Mouse (Mus musculus): ENCODE results near the gene Afp.

The Afp gene

DNA sequence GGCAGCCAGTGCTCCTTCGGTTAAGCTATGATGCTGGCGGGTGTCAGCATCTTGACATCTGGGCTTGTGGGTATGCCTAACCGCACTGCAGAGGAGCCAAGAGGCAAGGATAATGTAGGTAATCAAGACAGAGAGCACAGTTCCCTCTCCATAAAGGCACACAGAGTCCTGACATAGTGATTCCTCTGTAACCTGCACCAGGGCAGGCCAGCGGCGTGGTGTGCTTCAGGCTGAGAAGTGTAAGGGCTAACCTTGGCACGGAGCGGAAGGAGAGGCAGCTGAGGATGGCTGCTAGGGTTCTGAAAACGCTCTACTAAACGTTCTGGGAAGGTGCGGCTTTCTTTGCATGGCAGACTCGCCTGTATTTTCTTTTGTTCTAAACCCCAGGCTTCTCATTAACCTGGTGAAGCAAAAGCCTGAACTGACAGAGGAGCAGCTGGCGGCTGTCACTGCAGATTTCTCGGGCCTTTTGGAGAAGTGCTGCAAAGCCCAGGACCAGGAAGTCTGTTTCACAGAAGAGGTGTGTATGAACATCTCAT lies 16.9 kb downstream of the Afp start:
- no peak for DNase-seq (ENCODE audit: low read depth, low spot score)

DNA sequence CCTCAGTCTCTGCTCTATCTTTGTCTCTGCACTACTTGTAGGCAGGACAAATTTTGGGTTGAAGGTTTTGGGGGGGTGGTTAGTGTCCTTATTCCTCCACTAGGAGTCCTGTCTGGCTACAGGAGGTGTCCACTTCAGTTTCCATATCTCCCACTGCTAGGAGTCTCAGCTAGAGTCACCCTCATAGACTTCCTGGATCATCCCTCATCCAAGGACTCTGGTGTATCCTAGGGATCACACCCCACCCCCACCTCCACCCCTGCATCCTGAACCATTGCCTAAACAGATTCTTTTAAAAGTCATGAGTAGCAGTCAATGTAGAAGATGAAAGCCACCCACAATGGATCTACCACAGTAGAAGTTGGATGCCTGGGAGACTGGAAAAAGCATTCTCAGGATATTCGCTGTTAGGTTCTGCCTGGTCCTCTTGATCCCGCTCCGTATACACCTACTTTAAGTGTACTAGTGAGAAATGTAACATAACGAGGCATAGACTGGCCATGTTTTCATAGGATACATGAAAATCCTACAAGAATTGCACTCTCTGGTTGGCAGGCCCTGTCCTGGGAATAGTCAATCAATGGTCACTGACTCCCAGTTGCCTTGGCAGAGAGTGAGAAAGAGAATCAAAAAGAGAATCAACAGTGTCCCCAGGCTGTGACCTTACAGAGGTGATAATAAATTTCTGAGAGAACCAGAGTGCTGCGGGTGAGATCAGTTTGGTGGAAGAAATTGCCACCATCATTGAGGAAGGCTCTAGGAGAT lies 19.5 kb downstream of the Afp start:
- no peak for DNase-seq (ENCODE audit: low read depth, low spot score)

DNA sequence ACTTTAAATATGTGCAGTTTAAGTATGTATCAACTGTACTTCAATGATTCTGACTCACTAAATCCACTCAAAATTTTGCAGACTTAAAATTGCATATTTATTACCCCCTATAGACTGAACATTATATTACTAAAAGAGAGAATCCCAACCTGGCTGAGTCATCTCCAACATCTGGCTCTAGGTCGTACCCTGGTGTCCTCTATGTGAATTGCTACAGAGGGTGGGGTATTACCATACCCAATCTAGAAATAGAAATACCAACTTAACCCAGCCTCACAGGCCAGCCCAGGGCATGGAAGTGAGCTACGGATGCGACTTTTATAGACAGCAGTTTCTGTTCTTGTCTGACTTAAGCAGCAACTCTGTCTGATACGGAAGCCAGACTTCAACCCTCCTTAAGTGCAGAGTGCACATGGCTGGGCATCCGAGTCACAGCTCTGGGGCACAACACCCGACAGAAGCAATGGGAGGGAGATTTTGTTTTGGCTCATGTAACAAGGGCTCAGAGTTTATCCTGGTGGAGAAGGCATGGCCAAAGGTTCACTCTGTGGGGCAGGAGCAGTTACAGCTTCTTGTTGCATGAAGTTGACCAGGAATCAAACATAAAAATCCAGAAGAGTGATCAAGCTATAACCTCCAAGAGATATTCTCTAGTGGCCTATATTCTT lies 21.9 kb downstream of the Afp start:
- DNase-seq (ENCODE audit: low read depth, low spot score) = no peak

DNA sequence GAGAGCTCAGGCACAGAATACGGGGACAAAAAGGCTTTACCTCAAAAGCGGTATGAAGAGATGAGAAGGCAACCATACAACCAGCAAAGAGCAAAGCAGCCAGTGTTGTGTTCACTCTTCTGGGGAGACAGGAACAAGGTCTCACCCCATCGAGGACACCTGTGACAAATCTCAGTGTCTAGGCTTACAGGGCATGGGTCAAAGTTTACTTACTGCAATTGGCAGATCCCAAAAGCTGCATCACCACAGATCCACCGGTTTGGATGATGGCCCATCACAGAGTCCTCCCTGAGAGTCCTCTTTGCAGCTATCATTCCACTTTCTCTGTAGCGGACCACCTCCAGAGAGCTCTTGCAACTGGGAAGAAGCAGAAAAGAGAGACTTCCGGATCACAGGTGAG lies 25.0 kb downstream of the Afp start:
- no peak for DNase-seq (ENCODE audit: low read depth, low spot score)

DNA sequence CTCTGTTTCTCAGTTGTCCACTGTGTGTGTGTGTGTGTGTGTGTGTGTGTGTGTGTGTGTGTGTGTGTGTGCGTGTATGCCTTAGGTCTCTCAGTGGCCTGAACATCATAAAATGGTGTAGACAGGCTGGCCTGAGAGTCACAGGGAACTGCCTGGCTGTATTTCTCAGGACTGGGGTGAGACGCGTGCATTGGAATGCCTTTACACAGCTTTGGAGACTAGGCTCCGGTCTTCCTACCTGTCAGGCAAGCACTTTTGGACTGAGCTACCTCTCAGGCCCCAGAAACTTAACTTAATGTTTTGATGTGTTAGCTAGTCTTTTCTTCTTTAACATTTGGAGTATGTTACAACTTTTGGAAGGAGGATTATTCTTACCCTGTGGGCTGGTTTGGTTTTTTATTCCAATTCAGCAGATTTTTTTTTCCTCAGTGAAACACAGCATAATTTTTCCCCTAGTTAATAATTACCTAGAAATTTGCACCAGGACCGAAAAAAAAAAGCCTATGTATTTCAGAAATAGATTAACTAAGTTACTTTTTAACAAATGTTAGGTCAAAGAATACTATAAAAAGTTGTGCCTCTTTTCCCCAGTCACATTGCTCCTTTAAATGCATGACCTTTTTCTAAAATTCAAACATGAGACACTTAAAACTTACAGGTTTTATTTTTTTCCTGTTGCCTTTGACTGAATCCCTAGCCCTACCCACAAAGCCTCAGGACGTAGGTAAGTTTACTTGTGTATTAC lies 28.0 kb downstream of the Afp start, which contains the start of gene Afm:
Gene Afm (plus strand): TSS at position 577 of the 745 bp plus-strand sequence.
- DNase-seq (ENCODE audit: low read depth, low spot score) = no peak

DNA sequence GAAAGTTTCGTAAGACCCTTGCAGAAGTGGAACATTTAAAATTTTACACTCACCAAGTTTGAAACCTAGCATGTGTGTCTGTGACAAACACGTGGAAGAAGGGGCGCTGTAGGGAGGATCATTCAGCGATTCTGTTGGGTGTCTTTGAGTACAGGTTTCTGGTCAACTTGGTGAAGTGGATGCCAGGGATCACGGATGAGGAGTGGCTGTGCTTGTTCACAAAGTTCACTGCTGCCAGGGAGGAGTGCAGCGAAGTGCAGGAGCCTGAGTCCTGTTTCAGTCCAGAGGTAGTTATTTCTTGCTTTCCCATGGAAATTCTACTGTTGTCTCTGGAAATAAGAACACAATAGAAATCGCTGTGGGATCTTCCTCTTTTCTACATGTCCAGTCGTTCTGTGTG lies 60.7 kb downstream of the Afp start:
- DNase-seq (ENCODE audit: low read depth, low spot score) = no peak

DNA sequence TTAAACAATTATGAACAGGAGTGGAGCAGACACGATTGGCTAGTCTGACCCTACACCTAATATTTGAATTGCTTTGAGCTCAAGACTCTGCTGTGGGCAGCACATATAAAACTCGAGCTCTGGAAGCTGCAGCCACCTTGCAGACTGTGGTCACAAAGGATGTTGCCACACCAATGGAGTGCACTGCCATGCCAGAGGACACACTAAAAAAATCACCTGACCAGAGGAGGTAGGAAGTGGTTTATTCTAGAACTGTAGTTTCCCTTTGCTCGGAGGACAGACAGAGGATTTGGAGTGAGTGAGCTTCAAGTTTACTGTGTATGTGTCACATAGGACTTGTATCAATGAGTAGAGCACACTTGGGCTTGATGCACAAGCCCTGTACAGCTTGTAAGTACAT lies 65.5 kb downstream of the Afp start:
- no peak for DNase-seq (ENCODE audit: low read depth, low spot score)

All from mesoderm, embryonic 11.5 days (tissue).